Mouse (Mus musculus) WW6 (cell line): Measurements from ENCODE around the gene Cep170b.

ENCODE experiments used
- DNase-seq: peaks from one replicate; pipeline ENCODE4 v3.0.0-alpha.2; 2013; ENCODE audit warnings: low read depth, low spot score

Gene Cep170b

DNA sequence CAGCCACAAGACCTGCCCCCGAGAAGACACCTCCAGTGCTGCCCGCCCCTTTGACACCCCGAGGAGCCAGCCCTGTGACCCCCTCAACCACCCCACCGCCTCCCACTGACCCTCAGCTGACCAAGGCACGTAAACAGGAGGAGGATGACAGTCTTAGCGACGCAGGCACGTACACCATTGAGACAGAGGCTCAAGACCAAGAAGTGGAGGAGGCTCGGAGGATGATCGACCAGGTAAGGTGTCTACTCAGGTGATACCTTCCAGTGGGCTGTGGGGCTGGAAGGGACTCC lies 16.3 kb downstream of the Cep170b start:
- no peak for DNase-seq

DNA sequence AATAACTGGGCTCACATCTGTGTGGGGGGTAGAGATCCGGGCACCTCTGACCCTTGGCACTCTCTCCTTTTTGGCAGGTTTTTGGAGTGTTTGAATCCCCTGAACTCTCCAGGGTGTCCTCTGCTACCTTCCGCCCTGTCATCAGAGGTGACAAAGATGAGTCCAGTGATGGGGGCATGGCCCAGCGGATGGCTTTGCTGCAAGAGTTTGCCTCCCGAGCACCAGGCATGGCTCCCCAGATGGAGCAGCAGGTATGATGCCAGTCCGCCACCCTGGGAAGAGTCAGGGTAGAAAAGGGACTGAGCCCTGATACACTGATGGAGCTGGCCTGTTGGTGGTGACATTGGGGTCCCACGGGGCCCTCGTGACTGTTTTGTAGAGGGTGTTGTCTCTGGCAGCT lies 16.8 kb downstream of the Cep170b start:
- no peak for DNase-seq

DNA sequence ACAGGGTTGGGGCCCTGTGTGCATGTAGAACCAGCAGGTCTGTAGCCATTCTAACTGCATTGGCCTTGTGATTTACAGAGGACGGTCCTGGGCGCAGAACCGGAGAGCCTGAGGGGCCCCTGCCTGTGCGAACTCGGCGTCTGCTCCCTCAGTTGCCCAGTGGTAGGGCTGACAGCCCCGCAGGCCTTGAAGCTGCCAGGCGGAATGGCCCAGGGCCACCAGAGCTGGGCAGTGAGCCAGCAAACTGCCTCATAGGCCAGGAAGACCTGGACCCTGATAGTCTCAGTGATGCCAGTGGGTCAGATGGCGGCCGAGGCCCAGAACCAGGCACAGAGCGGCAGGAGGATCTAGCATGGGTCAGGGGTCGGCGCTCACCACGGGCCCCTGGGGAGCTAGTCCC lies 17.5 kb downstream of the Cep170b start:
- DNase-seq, result no peak

DNA sequence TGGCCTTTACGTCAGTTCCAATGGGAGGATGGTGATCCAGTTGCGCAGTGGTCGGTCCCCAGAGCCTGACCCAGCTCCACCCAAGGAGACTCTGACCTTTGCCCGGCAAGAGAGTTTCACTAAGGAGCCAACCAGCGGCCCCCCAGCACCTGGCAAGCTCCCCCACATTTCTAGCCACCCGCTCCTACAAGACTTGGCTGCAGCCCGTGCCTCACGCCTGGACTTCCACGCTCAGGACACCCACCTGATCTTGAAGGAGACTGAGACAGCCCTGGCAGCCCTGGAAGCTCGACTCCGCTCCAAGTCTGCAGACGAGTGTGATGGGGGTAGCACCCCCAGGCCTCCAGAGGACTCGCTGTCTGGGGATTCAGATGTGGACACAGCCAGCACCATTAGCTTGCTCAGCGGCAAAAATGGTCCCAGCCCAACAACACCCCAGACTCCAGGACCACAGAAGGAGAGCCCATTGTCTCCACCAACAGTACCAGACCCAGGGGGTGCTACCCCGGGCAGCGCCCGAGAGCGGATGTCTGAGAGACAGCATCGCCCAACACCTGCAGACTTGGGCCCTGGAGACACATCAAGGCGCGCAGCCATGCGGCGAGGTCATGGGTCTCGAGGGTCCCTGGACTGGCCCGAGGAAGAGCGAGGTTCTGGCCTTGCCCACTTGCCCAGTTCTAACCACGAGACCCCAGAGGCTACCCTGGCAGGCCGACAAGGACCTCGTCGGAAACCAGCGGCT lies 18.2 kb downstream of the Cep170b start:
- DNase-seq, result no peak

DNA sequence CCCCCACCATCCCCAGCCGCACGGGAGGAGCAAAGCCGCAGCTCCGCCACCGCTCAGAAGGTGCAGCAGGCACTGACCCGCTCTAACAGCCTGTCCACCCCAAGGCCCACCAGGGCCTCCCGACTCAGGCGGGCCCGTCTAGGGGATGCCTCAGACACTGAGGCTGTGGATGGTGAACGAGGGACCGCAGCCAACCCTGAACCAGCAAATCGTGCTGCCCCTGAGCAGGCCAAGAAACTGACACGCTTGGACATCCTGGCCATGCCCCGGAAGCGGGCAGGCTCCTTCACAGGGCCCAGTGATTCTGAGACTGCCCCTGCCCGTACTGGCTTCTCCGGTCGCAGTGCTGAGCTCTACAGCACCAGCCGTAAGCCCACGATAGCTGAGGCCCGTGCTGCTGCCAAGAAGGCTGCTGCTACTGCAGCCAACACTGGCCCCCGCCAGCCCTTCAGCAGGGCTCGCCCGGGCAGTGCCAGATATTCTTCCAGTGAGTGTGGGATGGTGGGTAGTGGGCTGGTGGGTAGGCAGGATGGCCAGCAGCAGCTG lies 18.8 kb downstream of the Cep170b start:
- DNase-seq, result no peak

DNA sequence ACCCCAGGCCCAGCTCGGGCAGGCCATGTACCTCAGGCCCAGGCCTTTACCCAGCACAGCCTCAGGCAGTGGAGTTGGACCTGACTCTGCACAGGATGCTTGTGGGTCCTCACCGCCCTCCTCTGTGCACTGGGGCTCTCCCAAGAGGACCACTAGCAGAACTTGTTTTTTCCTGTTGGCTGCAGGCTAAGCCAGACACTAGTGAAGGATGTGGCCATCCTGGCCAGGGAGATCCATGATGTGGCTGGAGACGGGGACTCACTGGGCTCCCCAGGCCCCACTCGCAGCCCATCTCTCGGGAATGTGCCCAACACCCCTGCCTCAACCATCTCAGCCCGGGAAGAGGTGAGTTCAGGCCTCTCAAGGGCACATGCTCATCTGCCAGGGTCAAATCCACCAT lies 22.5 kb downstream of the Cep170b start:
- DNase-seq, result no peak

DNA sequence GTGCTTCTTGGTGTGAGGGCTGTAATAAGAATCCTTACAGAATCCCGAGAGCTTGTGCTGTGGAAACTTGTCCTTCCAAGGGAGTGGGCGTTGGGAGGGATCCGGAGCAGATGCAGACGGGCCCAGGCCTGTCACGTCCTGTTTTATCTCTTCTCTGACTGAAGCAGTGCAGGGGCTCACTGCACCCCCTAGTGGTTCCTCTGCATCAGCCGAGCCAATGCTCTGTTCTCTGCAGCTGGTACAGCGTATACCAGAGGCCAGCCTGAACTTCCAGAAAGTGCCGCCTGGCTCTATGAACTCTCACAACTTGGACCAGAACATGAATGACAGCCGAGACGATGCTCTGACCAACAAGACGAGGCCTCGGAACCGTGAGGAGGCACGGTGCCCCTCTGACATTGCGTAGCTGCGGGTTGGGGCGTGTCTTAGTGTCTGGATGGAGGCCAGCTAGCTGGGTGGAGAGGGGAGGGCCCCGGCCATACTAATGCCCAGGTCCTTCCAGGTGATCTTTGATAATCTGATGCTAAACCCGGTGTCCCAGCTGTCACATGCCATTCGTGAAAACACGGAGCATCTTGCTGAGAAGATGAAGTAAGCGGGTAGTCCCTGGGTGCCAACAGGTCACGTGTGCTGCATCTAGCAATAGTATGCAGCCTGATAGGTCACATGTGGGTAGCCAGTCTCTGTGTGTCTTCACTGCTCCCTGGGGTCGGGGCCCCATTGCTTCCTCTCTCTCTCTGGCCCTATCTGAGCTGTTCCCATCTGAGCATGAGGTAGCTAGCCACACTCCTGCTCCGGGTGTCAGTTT lies 23.1 kb downstream of the Cep170b start:
- DNase-seq, result peak; percentile 49

DNA sequence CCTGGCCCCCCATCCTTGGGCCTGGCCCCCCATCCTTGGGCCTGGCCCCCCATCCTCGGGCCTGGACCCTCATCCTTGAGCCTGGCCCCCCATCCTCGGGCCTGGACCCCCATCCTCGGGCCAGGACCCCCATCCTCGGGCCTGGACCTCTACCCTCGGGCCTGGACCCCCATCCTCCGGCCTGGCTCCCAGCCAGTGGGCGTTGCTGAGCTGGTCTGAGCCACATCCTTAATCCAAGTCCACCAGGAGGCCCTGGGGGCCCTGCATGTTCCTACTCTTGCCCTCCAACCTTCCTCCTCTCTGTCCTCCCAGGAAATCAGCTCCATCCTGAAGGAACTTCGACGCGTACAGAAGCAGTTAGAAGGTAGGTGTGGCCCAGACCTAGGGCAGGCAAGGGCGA lies 24.0 kb downstream of the Cep170b start:
- DNase-seq, result no peak

DNA sequence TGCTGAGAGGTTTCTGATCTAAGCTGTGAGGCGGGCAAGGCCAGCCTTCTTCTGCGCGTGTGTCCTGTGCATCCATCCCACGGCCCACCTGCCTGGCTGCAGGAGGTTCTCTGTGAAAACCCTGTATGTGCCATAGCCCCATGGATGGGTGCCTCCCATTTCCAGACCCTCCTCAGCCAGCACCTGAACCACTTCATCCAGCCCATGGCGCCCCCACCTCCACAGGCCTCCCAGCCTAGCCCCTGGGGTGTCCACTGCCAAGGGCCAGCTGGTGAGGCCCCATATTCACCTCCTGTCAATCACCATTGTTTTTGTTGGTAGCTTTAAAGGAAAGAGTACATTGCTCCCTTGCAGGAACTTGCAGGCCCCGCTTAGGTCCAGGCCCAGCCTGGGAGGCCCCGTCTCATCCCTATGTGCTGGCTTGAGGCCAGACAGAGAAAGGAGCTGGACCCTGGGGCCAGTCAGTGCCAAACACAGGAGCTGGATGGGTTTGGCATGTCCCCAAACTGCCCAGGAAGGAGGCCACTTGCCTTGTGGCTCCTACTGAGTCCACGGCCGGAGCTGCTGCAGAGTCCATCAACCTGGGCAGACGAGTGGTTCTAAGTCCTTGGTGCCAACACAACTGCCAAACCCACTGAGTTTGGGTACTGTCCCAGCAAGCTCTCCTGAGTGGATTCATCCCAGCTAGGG lies 24.8 kb downstream of the Cep170b start:
- no peak for DNase-seq

DNA sequence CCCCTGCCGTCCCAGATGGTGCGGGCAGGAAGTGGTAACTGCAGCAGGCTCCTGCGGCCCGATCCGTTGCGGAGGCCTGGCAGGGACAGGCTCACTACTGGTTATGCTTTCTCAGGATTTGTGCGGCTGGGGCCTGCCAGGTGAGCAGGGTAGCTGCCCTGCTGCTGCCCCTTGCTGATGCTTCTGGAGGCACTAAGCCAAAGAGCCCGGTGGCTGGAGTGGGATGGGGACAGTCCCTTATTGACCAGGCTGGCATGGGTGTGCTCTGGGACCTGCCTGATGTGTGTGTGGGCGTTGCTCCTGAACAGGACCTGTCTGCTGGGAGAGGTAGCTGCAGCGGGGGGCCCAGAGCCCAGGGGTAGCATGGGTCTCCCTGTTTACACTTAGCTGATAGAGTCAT lies 25.5 kb downstream of the Cep170b start:
- DNase-seq, result no peak

DNA sequence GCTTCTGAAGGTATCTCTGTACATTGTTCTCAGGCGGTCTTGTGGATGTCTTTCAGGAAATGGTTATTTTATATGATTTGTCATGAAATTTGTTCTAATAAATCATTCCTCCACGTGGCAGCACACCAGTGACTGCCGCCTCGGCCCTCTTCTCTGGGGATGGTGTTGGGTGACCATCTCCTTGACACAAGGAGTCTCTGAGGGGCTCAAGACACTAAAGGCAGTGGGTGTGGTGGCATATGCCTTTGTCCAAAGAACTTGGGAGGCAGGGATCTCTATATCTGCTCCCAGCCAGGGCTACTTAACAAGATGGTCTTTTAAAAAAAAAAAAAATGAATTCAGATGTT lies 26.2 kb downstream of the Cep170b start:
- DNase-seq, result no peak

DNA sequence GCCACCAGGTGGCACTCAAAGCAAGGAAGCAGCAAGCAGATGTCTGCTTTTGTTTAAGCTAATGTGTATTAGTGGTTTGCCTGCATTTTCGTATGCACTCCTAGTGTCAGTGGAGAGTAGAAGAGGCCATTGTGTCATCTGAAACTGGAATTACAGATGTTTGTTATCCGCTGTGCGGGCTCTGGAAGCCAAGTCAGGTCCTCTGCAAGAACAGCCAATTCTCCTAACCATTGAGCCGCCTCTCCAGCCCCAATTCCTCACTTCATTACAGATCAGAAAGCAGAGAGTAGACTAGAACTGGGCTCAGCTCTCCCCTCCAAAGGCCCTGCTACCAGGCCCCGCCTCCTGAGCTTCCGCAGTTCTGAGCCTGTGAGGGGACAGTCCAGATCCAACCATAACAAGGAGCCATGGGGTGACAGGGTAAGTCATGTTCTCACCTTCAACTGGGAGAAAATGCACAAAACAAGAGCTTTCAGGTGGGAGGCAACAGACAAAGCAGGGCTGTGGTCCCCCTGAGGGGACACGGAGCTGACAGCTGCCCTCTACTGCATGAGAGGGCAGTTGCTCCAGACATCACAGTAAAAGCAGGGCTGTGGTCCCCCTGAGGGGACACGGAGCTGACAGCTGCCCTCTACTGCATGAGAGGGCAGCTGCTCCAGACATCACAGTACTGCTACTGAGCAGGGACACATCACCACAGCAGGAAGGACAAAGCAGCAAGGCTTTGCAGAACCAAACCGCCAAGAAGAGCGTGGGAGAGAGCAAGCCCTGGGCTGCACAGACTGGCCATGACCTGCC lies 26.8 kb downstream of the Cep170b start:
- DNase-seq, result peak; percentile 36

DNA sequence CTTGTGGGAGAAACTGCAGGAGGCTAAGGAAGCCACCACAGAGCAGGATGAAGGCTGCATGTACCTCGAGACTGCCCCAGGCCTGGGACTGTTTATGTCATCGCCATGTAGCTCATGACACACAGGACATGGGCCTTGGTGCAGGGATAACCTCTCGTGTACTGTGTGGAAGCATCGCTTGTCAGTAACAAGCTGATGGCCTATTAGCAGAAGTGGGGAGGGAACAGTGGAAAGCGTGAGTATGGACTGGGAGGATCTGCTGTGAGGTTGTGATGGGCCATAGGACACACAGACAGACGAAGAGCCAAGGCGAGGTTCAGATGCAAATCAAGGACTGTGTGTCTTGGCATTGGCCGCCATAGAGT lies 27.3 kb downstream of the Cep170b start:
- DNase-seq, result no peak

DNA sequence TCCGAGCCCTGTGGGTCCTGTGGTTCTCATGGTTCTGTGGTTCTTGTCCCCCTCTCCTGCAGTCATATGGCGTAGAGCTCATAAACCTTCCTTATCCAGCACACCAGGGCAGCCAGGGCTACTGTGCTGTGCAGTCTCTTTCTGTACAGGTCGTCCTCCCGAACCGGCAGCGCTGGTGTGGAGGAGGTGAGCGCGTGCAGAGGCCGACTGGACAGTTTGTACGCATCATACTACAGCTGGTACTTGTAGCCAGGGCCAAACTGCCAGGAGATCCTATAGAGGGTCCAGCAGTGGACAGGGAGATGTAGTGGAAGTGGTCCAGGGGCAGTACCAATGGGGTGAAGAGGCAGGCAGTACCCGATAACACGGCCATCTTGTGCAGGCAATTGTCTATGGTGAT lies 30.7 kb downstream of the Cep170b start:
- no peak for DNase-seq

DNA sequence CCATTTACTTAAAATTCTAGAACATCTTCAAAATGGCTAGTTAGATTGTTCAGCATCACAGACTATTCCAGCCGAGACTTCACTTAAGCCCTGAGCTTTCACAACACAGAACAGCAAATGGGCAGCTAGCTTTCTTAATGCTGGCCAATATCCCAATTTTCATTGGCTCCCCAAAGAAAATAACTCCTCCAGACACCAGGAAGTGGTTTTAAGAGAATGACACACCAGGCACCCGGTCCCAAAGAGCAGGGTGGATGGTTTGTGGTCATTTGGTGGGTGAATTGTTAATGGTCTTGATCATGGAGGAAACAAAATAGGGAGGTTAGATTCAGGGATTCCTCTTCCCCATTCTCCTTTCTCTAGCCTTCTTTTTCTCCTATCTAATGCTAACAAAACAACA lies 32.1 kb downstream of the Cep170b start:
- DNase-seq, result no peak

DNA sequence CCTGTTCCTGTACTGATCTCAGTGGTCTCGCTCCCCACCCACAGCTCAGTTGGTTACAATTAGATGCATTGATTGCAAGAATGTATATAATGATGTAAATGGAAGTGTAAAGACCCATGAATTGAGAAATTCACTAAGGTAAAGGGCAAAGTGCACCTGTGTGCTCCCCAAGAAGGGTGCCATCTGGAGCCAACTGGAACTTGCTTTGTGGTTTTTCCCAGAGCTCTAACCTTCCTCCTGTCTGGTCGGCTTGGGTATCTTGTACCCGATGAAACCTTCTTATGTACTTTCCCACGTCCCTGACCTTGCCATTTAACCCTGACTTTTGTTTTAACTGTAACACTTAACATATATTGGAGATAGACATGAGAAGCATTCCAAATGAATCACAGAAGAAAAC lies 35.6 kb downstream of the Cep170b start:
- DNase-seq, result no peak

DNA sequence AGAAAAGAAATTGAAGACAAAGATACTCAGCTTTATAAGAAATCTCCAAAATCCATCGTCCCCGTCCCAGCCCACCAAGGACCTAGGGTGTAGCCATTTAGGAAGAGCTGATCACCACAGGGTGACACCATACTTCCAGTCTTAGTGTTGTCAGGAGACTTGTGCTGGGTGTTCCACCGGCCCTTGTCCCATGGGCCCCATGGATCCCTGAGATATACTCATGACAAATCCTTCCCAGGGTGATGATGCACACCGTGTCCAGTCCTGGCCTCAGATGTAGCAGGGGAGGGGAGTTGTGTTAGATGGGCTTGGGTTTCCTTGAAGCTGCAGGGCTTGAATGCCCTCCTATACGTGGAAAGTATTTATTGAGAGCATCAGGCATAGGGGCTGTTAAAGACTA lies 37.6 kb downstream of the Cep170b start:
- DNase-seq, result no peak

DNA sequence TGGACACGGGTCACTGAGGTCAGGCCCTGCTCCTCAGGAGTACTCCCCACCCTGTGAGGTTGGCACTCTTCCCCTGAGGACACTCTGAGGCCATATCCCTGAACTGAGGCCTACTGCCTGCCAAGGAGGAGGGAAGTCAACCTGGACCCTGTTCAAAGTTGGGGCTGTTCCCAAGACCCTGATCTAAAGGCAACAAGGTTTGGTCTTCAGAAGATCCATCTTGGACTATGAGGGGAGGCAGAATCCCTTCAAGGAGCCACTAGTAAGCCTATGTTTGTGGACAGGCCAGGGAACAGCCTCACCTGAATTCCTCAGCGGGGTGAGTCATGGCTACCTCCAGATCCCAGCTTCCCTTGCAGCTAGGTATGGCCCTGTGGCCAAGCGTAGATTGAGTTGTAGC lies 39.2 kb downstream of the Cep170b start:
- no peak for DNase-seq

DNA sequence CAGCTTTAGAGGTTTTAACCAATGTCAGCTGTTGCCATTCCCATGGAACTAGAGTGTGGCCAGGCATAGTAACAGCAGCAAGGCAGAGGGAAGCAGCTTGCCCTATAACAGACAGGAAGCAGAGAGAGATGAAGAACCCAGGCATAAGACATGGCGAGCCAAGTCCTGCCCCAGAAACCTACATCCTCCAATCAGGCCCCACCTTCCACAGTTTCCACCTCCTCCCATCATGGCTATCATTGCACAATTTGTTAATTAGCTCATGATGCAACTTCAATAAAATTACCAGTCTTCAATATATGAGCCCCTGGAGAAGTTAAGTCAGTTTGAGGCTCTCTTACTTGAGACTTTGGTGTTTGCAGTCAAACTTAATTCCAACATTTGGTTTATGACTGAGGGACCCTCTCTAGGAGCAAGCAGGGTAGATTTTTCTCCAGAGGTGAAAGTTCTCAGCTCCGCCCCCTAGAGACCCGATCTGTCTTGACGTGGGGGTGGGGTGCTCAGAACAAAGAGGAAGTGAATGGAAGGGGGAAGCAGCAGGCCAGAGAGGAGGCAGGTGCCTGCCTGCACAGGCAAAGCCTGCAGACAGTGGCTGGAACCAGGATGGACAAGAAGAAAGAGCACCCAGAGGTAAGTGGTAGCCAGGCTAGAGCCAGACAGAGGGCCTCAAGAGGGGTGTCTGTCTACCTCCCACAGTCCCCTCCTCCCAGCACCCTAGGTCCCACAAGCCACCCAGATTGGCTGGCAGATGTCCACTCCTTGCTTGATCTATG lies 40.1 kb downstream of the Cep170b start, which contains the start of gene Pld4:
Gene Pld4, plus strand, starts transcription at position 502 of the 773 bp plus-strand sequence.
- no peak for DNase-seq

DNA sequence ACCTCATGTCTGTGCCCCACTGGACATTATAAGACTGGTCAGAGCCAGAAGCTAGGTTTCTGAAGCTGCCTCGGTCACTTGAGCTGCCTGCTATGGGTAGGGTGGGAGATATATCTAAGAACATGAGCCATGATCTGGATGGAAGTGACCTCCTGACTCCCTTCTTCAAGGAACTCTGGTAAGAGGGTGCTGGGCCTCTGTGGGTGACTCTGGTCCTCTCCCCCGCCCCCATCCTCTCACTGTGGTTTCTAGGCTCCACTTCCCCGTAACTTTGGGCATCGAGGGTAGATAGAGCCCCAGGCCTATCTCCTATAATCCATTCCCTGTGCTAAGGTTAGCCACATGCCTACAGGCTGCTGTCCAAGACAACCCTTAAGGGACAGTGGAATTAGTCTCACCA lies 41.2 kb downstream of the Cep170b start:
- DNase-seq, result no peak

DNA sequence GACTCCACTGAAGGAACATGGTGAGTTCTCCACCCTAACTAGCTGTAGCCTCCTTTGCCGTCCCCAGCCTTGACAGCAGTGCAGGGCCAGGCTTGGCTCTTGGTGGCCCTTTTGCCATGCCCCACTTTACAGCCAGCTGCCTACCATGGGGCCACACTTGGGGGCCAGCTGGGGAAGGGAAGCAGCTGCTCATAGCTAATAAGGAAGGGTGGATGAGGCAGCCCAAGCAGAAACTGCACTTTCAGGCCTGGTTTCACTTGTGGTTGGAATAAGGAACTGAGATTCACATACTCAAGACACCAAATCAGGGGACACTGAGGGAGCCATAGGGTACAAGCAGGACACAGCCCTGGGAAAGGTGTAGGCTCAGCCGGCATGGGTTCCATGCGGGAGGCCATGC lies 41.8 kb downstream of the Cep170b start:
- no peak for DNase-seq
